Mouse (Mus musculus) C3H10T1/2 (cell line): Measurements from ENCODE around the gene Gbp7. TPM values are rescaled to one million over a fixed set of nuclear protein-coding genes. Genes with fewer than 3 reads are reported as not detected.

Experiments
- polyA plus RNA-seq, 2 experiments: library from polyadenylated mRNA; unstranded; fragments of >200 nt; fragmentation: generic; extraction: Trizol; gene quantifications; one replicate each; pipeline ENCODE4 v1.2.1; 2012; ENCODE audit warnings: missing spikeins in 2 of 2

Gene Gbp7
- under 1 TPM; 0.01 to 0.55 TPM for polyA plus RNA-seq

GRCm38 (mm10) chr3:142530087-142530953 lies at the start of gene Gbp7:
Gbp7 (plus strand) TSS chr3:142530342.

GRCm38 (mm10) chr3:142493536-142494061 lies 36.5 kb upstream of the Gbp7 start, which contains the start of gene Gbp5:
Gbp5 (plus strand) TSS chr3:142493978.

GRCm38 (mm10) chr3:142559632-142560228 lies 29.6 kb downstream of the Gbp7 start, which contains the start of gene Gbp3:
Gbp3 (plus strand) TSS chr3:142560026.

GRCm38 (mm10) chr3:142594547-142594946 lies 64.4 kb downstream of the Gbp7 start, which contains the start of gene Gbp2b:
Gbp2b (plus strand) TSS chr3:142594847.

Other genes with a start within 250 kb of the Gbp7 start
- gene Pdlim5, start 134.6 kb upstream of the Gbp7 start, polyA plus RNA-seq = 10 to 100 TPM in 1 of 2 experiments, 1 to 10 TPM in 1; 1.2 to 12.0 TPM
- under 1 TPM in 1 of 2 experiments, not detected in 1; 0.24 TPM for gene Gbp5, start 36.4 kb upstream of the Gbp7 start, polyA plus RNA-seq
- 1 to 10 TPM in 1 of 2 experiments, under 1 TPM in 1; 0.02 to 2.6 TPM for gene Gbp3, start 29.7 kb downstream of the Gbp7 start, polyA plus RNA-seq
- gene Gbp2b, start 64.5 kb downstream of the Gbp7 start, polyA plus RNA-seq = 1 to 10 TPM in 1 of 2 experiments, under 1 TPM in 1; 0.07 to 3.7 TPM
- gene Gbp2, start 90.3 kb downstream of the Gbp7 start, polyA plus RNA-seq = 10 to 100 TPM in 1 of 2 experiments, under 1 TPM in 1; 0.53 to 16.0 TPM
- gene Kyat3, start 170.7 kb downstream of the Gbp7 start, polyA plus RNA-seq = 1 to 10 TPM; 3.1 to 5.6 TPM
- 10 to 100 TPM in 1 of 2 experiments, 1 to 10 TPM in 1; 2.2 to 26.8 TPM for gene Gtf2b, start 234.7 kb downstream of the Gbp7 start, polyA plus RNA-seq